Mouse (Mus musculus) retina, adult 2 months (tissue): Measurements from ENCODE around the gene Dnajc25.

ENCODE experiments used
- DNase-seq: peaks from one replicate; pipeline ENCODE4 v3.0.0-alpha.2; 2012; ENCODE audit warnings: low read depth, low spot score

The Dnajc25 gene

GRCm38 (mm10) chr4:58994762-58995161, at the start of gene Dnajc25:
Gene Dnajc25, plus strand, starts transcription at chr4:58995062.
- DNase-seq: no peak

DNA sequence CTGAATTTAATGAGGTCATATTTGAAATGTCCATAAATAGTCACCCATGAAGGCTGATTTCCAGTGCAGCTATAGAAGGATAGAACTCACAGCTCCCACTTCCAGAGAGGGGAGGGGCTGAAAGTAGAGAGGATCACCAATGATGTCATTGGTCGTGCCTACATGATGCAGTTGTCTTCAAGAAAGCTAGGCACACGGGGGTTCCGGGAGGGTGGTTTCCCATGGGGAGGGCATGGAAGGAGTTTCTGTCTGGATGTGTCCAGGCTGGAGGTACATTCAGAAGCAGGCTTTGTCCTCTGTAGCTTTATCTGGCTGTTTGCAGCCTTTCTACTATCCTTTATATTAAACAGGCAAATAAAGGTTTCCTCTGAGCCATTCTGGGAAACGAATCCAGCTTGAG, 46.5 kb upstream of the Dnajc25 start:
- DNase-seq: no peak

DNA sequence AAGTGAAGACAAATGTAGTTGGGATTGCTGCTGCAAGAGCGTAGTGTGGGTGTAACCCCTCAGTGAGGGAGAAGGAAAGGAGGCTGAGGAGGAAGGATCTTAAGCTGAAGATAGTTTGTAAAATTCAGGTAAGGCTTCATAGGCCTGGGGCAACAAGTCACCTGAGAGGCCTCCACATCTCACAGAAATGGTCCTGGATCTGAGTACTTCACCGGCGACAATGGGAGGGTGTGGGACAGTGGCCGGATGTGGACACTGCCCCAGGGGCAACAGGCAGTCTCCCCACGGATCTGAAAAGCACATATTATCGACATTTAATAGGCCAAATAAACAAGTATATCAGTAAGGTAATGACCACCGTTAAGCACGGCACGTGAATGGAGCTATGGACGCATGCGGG, 42.2 kb upstream of the Dnajc25 start:
- DNase-seq: no peak

DNA sequence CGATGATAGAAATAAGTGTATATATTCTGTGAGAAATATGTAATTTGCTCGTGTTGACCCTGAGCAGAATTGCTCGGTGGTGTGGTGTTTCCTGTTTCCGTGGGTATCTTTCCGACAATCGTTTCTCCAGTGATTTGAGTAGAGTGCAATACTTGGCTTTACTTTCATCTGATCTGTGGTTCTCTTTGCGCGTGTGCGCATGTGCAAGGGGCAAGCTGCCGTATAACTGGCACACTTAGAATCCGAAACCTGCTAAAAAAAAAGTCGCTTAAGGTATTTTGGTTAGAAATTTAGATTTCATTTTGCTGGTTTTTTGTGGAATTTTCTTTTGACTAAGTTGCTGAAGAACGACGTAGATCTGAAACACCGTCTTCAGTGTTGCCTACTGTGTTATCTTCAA, 33.1 kb upstream of the Dnajc25 start:
- DNase-seq: no peak

DNA sequence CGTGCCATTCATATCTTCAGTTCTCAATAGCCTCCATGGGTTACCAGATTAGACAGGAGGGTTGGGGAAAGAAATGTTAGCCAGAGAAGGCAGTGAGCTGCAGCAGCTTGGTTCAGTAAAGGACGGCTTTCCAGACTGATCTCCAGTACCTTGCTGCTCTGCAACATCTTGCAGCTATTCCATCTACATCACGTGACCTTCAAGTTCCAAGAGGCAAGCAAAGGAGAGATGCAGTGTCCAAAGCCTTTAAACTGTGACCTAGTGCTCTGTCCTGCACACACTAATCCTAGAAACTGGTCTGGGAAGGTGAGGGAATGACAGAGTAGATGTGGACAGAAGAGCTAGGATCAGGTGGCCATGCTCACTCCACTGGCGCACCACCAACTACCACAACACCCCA, 31.6 kb upstream of the Dnajc25 start:
- DNase-seq: no peak

GRCm38 (mm10) chr4:58965136-58965535, 29.7 kb upstream of the Dnajc25 start:
- no peak for DNase-seq

- DNase-seq: no peak
Measured at GRCm38 (mm10) chr4:58970678-58971077, 24.2 kb upstream of the Dnajc25 start.

DNA sequence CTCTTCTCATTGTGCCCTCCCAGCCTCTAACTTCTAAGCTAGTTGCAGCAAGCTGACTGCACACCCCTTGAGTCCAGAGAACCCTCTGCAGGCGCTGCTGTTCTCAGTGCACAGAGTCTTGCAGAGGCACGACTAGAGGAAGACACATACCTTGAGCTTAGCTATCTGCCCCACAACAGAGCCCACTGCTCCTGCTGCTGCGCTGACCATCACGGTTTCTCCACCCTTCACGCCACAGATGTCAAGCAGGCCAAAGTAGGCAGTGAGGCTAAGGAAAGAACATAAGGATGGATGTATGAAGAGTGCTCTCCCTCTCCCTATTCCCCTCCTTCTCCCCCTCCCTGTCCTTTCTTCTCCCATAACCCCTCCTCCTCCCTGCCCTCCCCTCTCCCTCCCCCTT, 19.2 kb upstream of the Dnajc25 start:
- no peak for DNase-seq

DNA sequence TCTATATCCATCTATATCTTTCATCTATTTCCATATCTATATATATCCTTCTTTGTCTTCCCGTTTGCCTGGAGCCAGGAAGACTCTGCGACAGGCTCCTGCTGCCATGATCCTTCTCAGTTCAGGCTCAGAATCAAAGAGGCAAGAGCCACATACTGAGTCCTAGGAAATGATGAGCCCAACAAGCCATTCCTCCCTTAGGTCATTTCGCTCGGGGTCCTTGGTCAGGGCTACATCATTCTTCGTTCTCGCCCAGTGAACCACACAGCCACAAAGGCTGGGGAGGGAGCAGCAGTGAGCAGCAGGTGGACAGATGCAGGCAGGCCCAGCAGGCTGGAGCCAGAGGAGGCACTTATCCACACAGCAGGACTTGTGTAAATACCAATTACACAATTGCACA, 13.4 kb upstream of the Dnajc25 start:
- DNase-seq: no peak

GRCm38 (mm10) chr4:58982806-58983205, 12.1 kb upstream of the Dnajc25 start:
- DNase-seq: no peak

DNA sequence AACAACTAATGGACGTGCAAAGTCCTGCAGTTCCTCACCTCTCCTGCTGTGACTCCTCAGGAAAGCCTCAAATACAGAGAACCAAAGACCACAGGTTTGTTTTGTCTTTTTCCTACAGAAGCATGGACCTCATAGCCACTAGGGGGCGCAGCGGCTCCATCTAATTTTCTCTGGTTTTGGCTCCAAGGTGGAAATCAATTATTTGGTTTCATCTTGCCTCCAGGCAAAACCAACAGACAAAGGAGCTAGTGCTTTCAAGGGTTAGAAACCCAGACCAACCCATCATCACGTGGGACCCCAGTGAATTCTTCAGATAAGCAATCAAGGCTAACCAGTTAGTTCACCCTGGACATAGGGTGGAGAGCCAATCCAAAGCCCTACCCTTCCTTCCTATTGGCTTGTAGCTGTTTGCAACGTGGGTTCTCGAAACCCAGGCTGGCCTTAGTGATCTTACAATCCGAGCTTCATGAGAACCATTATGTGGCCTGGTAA, 9.7 kb upstream of the Dnajc25 start:
- no peak for DNase-seq

DNA sequence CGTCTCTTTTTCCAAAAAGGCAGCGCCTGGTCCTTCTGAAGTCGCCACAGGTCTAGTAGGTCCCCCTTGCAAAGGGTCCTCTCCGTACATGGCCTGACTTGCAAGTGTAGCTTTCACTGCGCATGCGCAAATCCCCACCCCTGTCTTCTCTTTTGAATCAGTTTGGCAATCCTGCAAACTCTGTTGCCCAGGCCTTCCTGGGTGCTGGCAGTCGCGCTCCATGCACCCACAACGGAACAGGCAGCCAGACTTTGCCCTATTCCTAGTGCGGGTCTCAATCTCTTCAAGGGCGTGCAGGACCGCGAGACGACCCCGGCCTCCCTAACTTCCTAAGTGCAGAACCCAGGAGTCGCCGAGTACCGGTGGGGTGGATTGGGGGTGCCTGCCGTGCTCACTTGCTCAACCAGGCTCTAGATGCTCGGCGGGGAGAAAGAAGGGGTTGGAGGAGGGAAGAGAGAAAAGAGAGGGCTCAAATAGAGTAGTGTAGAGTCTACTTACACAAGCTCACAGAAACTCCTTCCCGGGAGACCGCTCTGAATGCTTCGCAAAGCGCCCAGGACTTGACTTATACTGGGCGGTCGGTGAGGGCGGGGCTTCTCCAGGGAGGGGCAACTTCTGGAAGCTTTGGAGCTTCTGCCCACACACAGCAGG, 8.2 kb upstream of the Dnajc25 start, which contains the start of gene Ptgr1:
Gene Ptgr1, minus strand, starts transcription at position 580 of the 651 bp plus-strand sequence.
- DNase-seq: no peak

GRCm38 (mm10) chr4:58989303-58989898, 5.5 kb upstream of the Dnajc25 start:
- DNase-seq: no peak

DNA sequence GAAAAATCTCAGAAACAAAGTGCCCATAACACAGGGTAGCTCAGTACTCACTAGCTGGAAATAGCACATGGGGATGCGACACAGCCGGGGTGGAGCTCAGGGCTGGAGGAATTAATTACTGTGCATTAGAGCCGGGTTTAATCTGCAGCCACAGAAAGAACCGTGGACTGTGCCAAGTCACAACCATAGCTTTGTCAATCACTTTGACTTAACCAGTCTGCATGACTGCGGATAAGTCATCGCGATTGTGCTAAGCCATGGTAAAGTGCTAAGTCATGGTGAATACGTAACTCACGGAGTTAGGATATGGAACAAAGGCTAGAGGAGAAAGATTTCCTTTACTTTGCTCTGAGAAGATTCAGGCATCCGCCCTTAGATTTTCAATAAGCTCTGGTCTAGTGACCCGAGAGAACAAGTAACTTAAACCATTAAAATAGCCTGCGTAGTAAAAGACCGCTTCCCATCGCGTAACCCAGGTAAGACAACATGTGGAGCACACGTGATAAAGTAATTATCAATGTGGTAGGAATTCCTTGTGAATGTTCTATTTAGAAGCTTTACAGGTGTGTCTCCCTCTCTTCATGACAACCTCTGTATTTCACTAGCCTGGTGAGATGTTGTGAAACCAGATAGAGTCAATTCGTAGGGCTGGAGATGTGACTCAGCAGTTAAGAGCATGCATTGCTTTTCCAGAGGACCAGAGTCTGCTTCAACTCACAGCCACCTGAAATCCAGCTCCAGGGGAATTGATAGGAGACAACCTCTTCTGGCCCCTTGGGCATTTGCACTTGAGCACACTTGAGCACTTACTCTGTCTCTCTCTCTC, 4.0 kb upstream of the Dnajc25 start:
- DNase-seq: no peak

DNA sequence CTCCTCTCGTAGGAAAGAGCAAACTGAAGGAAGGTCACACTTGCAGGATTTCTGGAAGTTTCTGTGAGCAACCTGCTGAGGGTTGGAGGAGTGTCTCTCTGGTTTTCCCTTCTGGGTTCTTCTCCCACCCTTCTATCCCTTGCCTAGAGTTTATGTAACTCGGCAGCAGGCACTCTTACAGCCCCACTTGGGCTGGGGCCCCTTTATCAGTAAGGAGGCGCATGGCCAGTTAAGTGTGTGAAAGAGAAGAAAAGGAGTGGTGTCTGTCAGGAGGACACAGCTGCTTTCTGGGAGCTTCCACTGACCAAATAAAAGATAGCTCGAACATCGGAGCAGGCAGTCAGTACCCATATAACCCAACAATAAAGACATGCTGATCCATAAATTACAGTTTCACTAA, 2.7 kb upstream of the Dnajc25 start:
- no peak for DNase-seq

GRCm38 (mm10) chr4:58995251-58995693, 410 bp downstream of the Dnajc25 start:
- no peak for DNase-seq

DNA sequence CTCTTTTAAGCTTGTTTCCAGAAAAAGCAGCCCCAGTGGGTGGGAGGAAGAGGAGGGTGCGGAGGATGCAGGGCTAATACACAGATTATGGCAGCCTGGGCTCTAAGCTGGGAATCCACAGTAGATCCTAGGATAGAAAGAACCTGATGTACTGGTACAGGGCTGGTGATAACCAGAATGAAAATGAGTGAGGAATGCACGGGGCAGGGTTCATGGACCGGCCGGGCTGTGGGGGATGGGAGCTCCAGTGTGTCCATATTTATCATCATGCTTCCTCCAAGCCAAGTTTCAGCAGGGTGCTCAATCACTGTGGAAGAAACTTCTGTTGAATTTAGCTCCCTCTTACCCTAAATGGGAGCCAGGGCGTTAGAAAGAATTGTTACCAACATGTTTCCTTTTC, 2.2 kb downstream of the Dnajc25 start:
- DNase-seq: no peak

DNA sequence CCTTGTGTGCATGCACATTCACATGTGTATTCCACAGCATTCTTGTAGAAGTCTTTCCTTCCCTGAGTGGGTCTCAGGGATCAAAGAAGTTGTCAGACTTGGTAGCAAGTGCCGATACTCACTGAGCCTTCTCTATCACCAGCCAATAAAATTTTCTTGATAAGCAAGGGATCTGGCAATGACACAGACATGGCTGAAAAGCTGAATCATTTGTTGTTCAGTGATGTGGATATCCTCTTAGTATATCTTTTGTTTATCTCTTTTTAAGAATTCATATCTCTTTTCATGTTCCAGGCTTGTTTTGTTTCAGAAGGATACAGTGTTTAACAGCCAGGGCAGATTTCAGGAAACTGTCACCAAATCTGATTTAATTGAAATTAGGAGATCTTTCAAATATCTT, 3.8 kb downstream of the Dnajc25 start:
- DNase-seq: no peak

DNA sequence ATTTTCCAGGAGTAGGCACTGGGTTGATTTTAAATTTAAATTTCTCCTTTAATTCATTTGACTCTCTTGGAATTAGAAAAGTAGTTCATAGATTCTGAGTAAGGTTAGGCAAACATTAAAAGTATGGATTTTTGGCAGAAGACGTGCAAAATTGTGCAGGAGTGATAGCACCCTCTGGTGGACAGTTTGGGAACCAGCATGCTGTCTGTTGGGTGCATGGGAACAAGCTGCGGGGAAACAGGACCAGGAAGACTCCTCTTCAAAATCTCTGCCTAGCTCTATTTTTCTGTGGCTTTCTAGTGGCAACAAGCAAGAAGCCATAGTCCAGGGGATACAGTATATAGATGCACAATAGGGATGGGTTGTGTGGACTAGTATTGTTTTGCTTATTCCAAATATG, 4.8 kb downstream of the Dnajc25 start:
- DNase-seq: peak; percentile 41

DNA sequence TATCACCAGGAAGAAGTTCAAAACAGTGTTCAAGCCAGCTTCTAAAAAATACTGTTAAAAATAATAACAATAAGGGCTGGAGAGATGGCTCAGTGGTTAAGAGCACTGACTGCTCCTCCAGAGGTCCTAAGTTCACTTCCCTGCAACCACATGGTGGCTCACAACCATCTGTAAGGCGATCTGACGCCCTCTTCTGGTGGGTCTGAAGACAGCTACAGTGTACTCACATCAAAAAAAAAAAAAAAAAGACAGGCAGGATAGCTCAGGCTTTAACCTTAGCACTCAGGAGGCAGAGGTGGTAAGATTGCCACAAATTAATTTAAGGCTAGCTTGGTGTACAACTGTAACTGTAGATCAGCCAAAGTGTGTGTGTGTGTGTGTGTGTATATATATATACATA, 5.8 kb downstream of the Dnajc25 start:
- DNase-seq: no peak

DNA sequence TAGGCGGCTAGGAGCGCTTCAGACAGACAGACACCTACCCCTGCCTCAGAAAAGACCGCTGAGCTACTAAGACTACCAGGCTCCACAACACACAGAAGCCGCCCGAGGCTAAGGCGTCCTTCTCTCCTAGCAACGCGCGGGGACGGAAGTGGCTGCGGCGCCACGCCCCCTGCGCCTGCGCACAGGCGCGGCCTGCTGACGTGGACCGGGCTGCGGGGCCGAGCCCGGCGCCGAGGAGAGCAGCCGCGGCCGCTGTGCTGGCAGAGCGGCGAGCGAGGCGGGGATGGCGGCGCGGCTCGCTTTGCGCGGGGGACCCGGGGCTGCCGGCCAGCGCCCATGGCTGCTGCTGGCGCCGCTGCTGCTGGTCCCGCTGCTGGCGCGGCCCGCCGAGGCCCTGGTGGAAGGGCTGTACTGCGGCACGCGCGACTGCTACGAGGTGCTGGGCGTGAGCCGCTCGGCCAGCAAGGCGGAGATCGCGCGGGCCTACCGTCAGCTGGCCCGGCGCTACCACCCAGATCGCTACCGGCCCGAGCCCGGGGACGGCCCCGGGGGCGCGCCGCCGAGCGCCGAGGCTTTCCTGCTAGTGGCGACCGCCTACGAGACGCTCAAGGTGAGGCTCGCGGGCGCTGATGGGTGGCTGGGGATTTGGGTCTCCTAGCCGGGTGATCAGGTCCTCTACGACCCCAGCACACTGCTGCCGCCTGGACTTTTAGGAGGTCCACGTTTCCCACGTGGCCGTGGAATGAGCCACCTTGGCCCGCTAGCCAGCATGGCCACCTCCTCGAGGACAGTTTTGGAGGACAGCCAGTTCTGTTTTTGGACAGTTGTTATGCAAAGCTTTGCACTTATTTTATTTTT, 8.3 kb downstream of the Dnajc25 start, which contains the start of gene Gm20503:
Gene Gm20503, plus strand, starts transcription at position 263 of the 858 bp plus-strand sequence.
- DNase-seq: peak; percentile 78
